Mouse (Mus musculus) kidney, embryonic 15.5 days (tissue): ENCODE results near the gene Crk. TPM values are rescaled to one million over a fixed set of nuclear protein-coding genes. Genes with fewer than 3 reads are reported as not detected.

Source experiments
- ATAC-seq: fragments of 200-750 bp; cut with Nextera tagmentation; replicated peaks from 2 replicates; pipeline ENCODE4 v1.8.0; 2017; ENCODE audit warnings: moderate TSS enrichment; ENCODE audit not compliant: low FRiP score
- H3K27ac ChIP-seq: fragments of 300-500 bp; sonication (generic); 2 replicates; pipeline ENCODE4 v1.5.1; 2015; ENCODE audit warnings: mild to moderate bottlenecking, inconsistent platforms
- H3K27me3 ChIP-seq: fragments of 300-500 bp; sonication (generic); 2 replicates; pipeline ENCODE4 v1.6.1; 2015; ENCODE audit warnings: inconsistent platforms
- H3K36me3 ChIP-seq: fragments of 300-500 bp; sonication (generic); 2 replicates; pipeline ENCODE4 v1.6.1; 2015; ENCODE audit warnings: inconsistent platforms
- H3K4me1 ChIP-seq: fragments of 300-500 bp; sonication (generic); 2 replicates; pipeline ENCODE4 v1.6.1; 2015; ENCODE audit warnings: inconsistent platforms
- H3K4me2 ChIP-seq: fragments of 300-500 bp; sonication (generic); 2 replicates; pipeline ENCODE4 v1.6.1; 2015; ENCODE audit warnings: moderate library complexity, mild to moderate bottlenecking, inconsistent platforms
- H3K4me3 ChIP-seq: fragments of 300-500 bp; sonication (generic); replicated peaks from 2 replicates; pipeline ENCODE4 v1.5.1; 2015; ENCODE audit warnings: mild to moderate bottlenecking, inconsistent platforms
- H3K9ac ChIP-seq: fragments of 300-500 bp; sonication (generic); 2 replicates; pipeline ENCODE4 v1.6.1; 2015; ENCODE audit warnings: mild to moderate bottlenecking, inconsistent platforms
- H3K9me3 ChIP-seq: fragments of 300-500 bp; sonication (generic); replicated peaks from 2 replicates; pipeline ENCODE4 v1.6.1; 2016; ENCODE audit warnings: inconsistent platforms
- WGBS: fragments of 180-500 bp; shearing (Covaris S2); methylation state at CpG from one replicate; pipeline ENCODE4 v1.1.7; 2015; ENCODE audit warnings: mixed read lengths; 5-methylcytosine and 5-hydroxymethylcytosine counted together
- polyA plus RNA-seq: library from polyadenylated mRNA; unstranded; fragments of >200 nt; fragmentation: Nextera tagmentation; extraction: Ambion mirVana; gene quantifications from 2 replicates; pipeline ENCODE4 v1.2.1, GENCODE M21; 2015

Crk gene
- 119 and 131 TPM in 2 replicates for polyA plus RNA-seq

DNA sequence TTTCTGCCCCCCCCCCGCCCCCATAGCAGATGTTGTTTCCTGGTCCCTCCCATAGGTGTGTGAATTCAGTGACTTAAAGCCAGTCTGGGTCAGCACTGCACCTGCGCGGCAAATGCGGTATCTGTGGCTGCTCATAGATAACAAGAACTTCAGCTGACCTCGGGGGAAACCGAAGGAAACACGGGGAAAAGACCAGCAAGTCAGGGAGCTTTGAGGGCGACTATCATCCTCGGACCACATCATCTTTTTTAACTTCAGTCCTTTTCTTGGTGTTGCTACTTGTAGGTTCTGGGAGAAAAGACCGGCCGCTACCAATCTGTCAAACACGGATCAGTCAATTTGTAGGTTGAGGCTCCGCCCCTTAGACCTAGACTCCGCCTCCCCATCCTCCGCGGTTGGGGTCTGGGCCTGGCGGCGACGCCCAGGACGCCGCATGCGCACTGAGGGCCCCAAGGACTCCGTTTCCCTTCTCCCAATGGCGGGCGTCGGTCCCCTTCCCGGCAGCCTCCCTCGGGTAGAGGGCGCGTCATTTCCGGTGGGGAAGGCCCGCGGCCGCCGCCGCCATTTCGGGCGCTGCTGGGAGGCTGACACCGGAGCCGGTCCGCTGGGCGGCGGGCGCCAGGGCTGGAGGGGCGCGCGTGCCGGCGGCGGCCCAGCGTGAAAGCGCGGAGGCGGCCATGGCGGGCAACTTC is at the start of gene Crk:
Gene Crk (plus strand): TSS at position 513 of the 692 bp plus-strand sequence.
- WGBS: under 1% methylated on average over 55 of the region's 55 CpGs
- peak; percentile 98 for ATAC-seq

GRCm38 (mm10) chr11:75630098-75630497 is 49.0 kb upstream of the Crk start:
- peak overlapping the region; percentile 78 for H3K4me2 ChIP-seq
- H3K27me3 ChIP-seq: no peaks in the 10 kb centered on the region
- H3K4me3 ChIP-seq: peak overlapping the region; percentile 79
- H3K27ac ChIP-seq: peak overlapping the region; percentile 92
- H3K36me3 ChIP-seq: peaks cover 48% of the 10 kb centered on the region
- peaks cover 33% of the 10 kb centered on the region for H3K4me1 ChIP-seq
- no peaks in the 10 kb centered on the region for H3K9me3 ChIP-seq
- ATAC-seq: no peak
- peak overlapping the region; percentile 70 for H3K9ac ChIP-seq
- WGBS: 7% methylated on average over 5 of the region's 5 CpGs

More for the DNA sequence above, at the start of gene Crk:
- Histone ChIP-seq H3K4me1 (peaks cover 21% of the 10 kb centered on the region), H3K9me3 (no peaks in the 10 kb centered on the region), H3K27me3 (no peaks in the 10 kb centered on the region), H3K4me3 (peak within 1 kb of the TSS; percentile 98), H3K9ac (peak within 1 kb of the TSS; percentile 97), H3K27ac (peak within 1 kb of the TSS; percentile 98), H3K4me2 (peak within 1 kb of the TSS; percentile 69), H3K36me3 (peaks cover 16% of the 10 kb centered on the region)

DNA sequence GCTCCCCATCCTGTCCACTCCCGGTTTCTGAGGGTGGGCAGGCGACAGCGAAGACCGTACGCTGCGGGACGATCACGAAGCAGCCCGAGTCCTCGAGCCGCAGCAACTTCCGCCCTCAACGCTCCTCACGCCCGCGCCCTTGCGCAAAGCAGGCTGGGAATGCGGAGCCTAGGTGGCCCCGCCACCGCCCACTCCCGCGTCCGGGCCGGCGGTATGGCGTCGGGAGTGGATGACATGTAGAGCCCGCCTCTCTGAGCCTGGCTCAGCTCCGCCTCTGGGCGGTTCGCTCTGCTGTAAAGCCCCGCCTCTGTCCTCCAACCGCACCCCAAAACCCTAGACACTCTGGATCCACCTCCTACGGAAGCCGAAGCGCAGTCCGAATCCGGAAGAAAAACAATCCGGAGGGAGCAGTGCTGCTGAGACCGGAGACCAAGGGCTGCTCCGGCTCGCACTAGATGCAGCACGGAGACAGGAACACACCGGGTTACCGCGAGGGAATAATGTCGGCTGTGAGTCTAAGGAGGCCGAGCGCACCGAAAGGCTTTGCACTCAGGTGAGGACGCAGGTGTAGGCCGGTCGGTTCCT is 48.3 kb upstream of the Crk start, which contains the start of gene Inpp5k:
Gene Inpp5k (plus strand): TSS at position 344 of the 585 bp plus-strand sequence.
- no peaks in the 10 kb centered on the region for H3K9me3 ChIP-seq
- ATAC-seq: peak; percentile 99
- H3K4me2 ChIP-seq: peak within 1 kb of the TSS; percentile 78
- H3K4me1 ChIP-seq: peaks cover 38% of the 10 kb centered on the region
- peak within 1 kb of the TSS; percentile 79 for H3K4me3 ChIP-seq
- H3K36me3 ChIP-seq: peaks cover 41% of the 10 kb centered on the region
- 0% methylated on average over 53 of the region's 53 CpGs for WGBS
- no peaks in the 10 kb centered on the region for H3K27me3 ChIP-seq
- peak within 1 kb of the TSS; percentile 70 for H3K9ac ChIP-seq
- peak within 1 kb of the TSS; percentile 92 for H3K27ac ChIP-seq

- Histone ChIP-seq H3K4me3 (peak overlapping the region; percentile 79), H3K27me3 (no peaks in the 10 kb centered on the region), H3K27ac (peak overlapping the region; percentile 92), H3K9ac (peak overlapping the region; percentile 64), H3K4me2 (peak overlapping the region; percentile 78), H3K36me3 (peaks cover 34% of the 10 kb centered on the region), H3K4me1 (peaks cover 38% of the 10 kb centered on the region), H3K9me3 (no peaks in the 10 kb centered on the region)
- 8% methylated on average over 13 of the region's 13 CpGs for WGBS
- ATAC-seq: 0 out of 2 replicates have a peak, but pooled peaks have one; percentile 13
Observed at GRCm38 (mm10) chr11:75631561-75632225, 47.4 kb upstream of the Crk start.

- Histone ChIP-seq H3K4me3 (no peak overlapping the region), H3K27me3 (no peaks in the 10 kb centered on the region), H3K9ac (no peak overlapping the region), H3K27ac (no peak overlapping the region), H3K4me1 (peaks cover 38% of the 10 kb centered on the region), H3K36me3 (peaks cover 34% of the 10 kb centered on the region), H3K9me3 (no peaks in the 10 kb centered on the region), H3K4me2 (no peak overlapping the region)
- WGBS: 85% methylated on average over 5 of the region's 5 CpGs
- ATAC-seq: no peak
Observed at GRCm38 (mm10) chr11:75632921-75633320, 46.1 kb upstream of the Crk start.

- Histone ChIP-seq H3K27ac (peak overlapping the region; percentile 19), H3K4me2 (no peak overlapping the region), H3K27me3 (no peaks in the 10 kb centered on the region), H3K4me3 (no peak overlapping the region), H3K9me3 (no peaks in the 10 kb centered on the region), H3K4me1 (peaks cover 33% of the 10 kb centered on the region), H3K9ac (no peak overlapping the region), H3K36me3 (peaks cover 31% of the 10 kb centered on the region)
- WGBS: 79% methylated on average over 3 of the region's 3 CpGs
- no peak for ATAC-seq
Observed at GRCm38 (mm10) chr11:75634801-75635200, 44.3 kb upstream of the Crk start.

DNA sequence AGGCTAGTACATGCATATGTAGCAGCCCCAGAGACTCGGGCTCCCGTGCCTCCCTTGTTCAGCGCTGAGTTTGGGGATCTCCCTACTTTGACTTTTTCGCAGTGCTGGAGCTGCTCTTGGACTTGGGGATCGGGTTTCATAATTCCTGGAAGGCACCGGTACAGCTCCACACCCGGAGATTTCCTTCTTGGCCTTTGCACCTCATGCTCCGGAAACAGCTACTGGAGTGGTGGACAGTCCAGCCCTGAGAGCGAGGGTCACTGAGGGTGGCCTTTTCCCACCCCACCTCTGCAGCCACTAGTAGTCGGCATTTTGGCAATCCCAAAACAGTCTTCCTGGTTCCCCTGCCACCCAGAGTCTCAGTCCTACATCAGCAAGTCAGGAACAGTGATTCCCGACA is 43.7 kb upstream of the Crk start:
- no peak overlapping the region for H3K4me2 ChIP-seq
- no peak overlapping the region for H3K4me3 ChIP-seq
- no peak overlapping the region for H3K9ac ChIP-seq
- peak overlapping the region; percentile 19 for H3K27ac ChIP-seq
- no peaks in the 10 kb centered on the region for H3K27me3 ChIP-seq
- peaks cover 32% of the 10 kb centered on the region for H3K36me3 ChIP-seq
- H3K4me1 ChIP-seq: peaks cover 28% of the 10 kb centered on the region
- no peak for ATAC-seq
- 40% methylated on average over 11 of the region's 11 CpGs for WGBS
- H3K9me3 ChIP-seq: no peaks in the 10 kb centered on the region

DNA sequence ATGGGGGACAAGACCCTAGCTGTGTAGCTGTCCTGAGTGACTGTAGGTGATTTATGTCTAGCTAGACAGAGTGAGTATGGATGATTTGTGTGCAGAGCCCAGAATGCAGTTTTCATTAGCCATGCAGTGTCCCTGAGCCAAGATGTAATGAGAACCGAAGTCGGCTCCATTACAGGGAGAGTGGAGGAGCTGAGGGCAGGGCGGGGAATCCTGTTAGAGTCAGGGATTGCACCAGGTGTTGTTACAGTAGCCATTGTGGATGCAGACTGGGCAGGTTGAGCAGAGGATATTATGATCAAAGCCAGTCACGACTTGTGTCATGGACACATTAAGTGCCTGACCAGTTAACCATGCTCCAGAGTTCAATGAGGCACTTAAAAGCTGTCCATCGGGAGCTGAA is 35.7 kb upstream of the Crk start:
- 36% methylated on average over 5 of the region's 5 CpGs for WGBS

DNA sequence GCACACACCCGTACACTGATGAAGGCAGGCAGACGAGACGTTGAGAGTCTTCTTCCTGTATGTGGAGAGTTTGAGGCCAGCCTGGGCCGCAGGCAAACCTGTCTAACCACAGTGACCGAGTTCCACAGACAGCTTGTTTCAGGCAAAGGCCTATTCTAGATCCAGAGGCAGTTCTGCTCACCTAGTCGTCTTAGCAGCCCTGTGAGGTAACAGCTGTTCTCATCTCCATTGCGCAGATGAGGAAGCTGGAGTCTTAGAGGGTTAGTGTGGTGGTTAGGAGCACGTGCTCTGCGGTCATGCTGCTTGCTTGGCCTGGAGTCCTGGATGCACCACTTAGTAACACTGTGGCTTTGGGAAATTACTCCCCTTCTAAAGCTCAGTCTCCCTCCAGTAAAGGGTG is 34.4 kb upstream of the Crk start:
- Histone ChIP-seq H3K4me2 (no peak overlapping the region), H3K27me3 (no peaks in the 10 kb centered on the region), H3K27ac (no peak overlapping the region), H3K36me3 (peaks cover 8% of the 10 kb centered on the region; the same call in 1 of the 2 replicates), H3K9me3 (no peaks in the 10 kb centered on the region), H3K4me1 (peaks cover 13% of the 10 kb centered on the region), H3K9ac (no peak overlapping the region), H3K4me3 (no peak overlapping the region)
- ATAC-seq: no peak
- WGBS: 86% methylated on average over 9 of the region's 9 CpGs

More for the DNA sequence above, 35.7 kb upstream of the Crk start:
- H3K27ac ChIP-seq: no peak overlapping the region
- no peak overlapping the region for H3K9ac ChIP-seq
- ATAC-seq: 0 out of 2 replicates have a peak, but pooled peaks have one; percentile 12
- no peaks in the 10 kb centered on the region for H3K27me3 ChIP-seq
- H3K36me3 ChIP-seq: peaks cover 8% of the 10 kb centered on the region; the same call in 1 of the 2 replicates
- no peak overlapping the region for H3K4me2 ChIP-seq
- peaks cover 6% of the 10 kb centered on the region; the same call in 1 of the 2 replicates for H3K4me1 ChIP-seq
- H3K4me3 ChIP-seq: no peak overlapping the region
- H3K9me3 ChIP-seq: no peaks in the 10 kb centered on the region

DNA sequence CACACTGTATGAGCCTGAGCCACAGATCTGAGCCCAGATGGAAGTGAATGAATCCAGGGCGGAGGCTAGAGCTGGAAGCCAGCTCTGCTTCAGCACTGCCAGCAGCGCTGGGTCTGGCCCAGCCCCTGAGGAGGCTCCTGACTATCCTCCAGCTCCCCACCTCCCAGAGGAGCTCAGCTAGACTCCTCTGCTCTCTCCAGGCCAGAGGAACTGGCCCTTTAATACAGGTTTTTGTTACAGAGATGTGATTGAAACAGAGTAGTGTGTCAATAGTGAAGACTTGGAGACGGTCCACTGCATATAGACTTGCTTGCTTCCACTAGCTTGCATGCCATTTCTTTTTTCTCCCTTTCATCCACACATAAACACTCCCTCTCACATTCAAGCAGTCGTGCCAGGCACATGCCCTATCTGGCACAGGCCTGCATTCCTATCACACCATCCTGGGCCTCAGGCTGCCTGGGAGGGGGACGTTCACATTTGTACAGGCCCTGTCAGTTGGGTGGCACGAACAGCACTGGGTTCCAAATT is 31.3 kb upstream of the Crk start:
- Histone ChIP-seq H3K4me1 (peaks cover 41% of the 10 kb centered on the region), H3K9me3 (no peaks in the 10 kb centered on the region), H3K27ac (no peak overlapping the region), H3K4me3 (no peak overlapping the region), H3K27me3 (no peaks in the 10 kb centered on the region), H3K36me3 (peaks cover 3% of the 10 kb centered on the region; the same call in 1 of the 2 replicates), H3K4me2 (no peak overlapping the region), H3K9ac (no peak overlapping the region)
- ATAC-seq: no peak
- 70% methylated on average over 6 of the region's 6 CpGs for WGBS

- Histone ChIP-seq H3K9ac (no peak overlapping the region), H3K4me1 (peaks cover 49% of the 10 kb centered on the region), H3K4me2 (no peak overlapping the region), H3K27me3 (no peaks in the 10 kb centered on the region), H3K27ac (peak overlapping the region; percentile 81), H3K9me3 (no peaks in the 10 kb centered on the region), H3K4me3 (no peak overlapping the region), H3K36me3 (peaks cover 3% of the 10 kb centered on the region; the same call in 1 of the 2 replicates)
- WGBS: 67% methylated on average over 4 of the region's 4 CpGs
- ATAC-seq: no peak
Observed at GRCm38 (mm10) chr11:75649155-75649561, 29.9 kb upstream of the Crk start.
